Mouse (Mus musculus): ENCODE measurements at regions not wholly inside any gene's neighbourhood (a gene's known extent, or its start where the extent isn't known, plus 50 kb on each side); places are given as distances from the start of the nearest gene placed in this dataset.
A peak's percentile ranks its signal among the peaks of the same experiment; 100 is the strongest.

GRCm38 (mm10) chr1:151080510-151080980, 87.3 kb upstream of the Hmcn1 start:
- no peaks in the 10 kb centered on the region for H3K9me3 ChIP-seq (ENCODE audit: control insufficient read depth, low read length)
- H3K9ac ChIP-seq (ENCODE audit: low read length), result peak overlapping the region; percentile 36; the same call in 1 of the 2 replicates
- H3K4me3 ChIP-seq (ENCODE audit: control insufficient read depth in 1 of 2, insufficient read depth in 1 of 2, low read depth in 1 of 2, low read length in 2 of 2), result no peak overlapping the region
- no peaks in the 10 kb centered on the region for H3K36me3 ChIP-seq (ENCODE audit: control insufficient read depth, insufficient read depth, low read length)
- peaks cover 11 to 19% of the 10 kb centered on the region in 2 experiments for H3K4me1 ChIP-seq (ENCODE audit: control insufficient read depth in 2 of 2, insufficient read depth in 2 of 2, low read length in 2 of 2)
- no peak for ATAC-seq (ENCODE audit: insufficient number of reproducible peaks, insufficient read depth, low FRiP score, low read depth)
- H3K27ac ChIP-seq (replicated peaks in 1 of 2; ENCODE audit: control insufficient read depth in 1 of 2, insufficient read depth in 1 of 2, low read depth in 2 of 2, low read length in 2 of 2), result peak overlapping the region; percentile 57 to 68
- WGBS, result 42% methylated on average over 9 of the region's 9 CpGs
- no peaks in the 10 kb centered on the region for H3K27me3 ChIP-seq (ENCODE audit: control insufficient read depth, insufficient read depth, low read length)
- no peak overlapping the region for H3K4me2 ChIP-seq (ENCODE audit: low read length)

DNA sequence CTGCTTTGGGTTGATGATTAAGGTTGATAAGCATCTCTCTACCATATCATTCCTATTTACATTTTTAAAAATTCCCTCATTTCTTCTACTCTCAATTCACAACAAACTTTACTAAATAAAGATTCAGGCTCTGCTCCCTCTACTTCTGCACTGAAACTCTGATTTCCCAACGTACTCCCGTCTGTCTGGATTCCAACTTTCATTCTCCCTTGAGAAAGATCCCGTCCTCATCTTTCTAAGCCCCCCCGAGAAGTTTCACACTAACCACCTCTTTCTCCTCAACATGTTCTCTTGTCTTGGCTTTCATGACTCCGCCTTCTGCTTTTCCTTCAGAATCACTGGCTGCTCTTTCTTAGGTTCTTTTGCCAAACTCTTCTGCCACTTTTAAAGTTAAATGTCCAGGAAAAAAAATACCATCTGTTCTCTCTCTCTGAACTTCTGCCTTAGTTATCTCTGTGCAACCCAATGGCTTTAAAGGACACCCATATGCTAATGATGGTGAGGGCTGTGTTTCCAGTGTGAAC, 89.3 kb upstream of the Hmcn1 start:
- Histone ChIP-seq H3K4me2 (ENCODE audit: low read length) (no peak overlapping the region), H3K4me1 (ENCODE audit: control insufficient read depth in 2 of 2, insufficient read depth in 2 of 2, low read length in 2 of 2) (peaks cover 19 to 29% of the 10 kb centered on the region in 2 experiments), H3K27me3 (ENCODE audit: control insufficient read depth, insufficient read depth, low read length) (no peaks in the 10 kb centered on the region), H3K9ac (ENCODE audit: low read length) (no peak overlapping the region), H3K36me3 (ENCODE audit: control insufficient read depth, insufficient read depth, low read length) (no peaks in the 10 kb centered on the region), H3K4me3 (ENCODE audit: control insufficient read depth in 1 of 2, insufficient read depth in 1 of 2, low read depth in 1 of 2, low read length in 2 of 2) (no peak overlapping the region), H3K27ac (replicated peaks in 1 of 2; ENCODE audit: control insufficient read depth in 1 of 2, insufficient read depth in 1 of 2, low read depth in 2 of 2, low read length in 2 of 2) (no peak overlapping the region), H3K9me3 (ENCODE audit: control insufficient read depth, low read length) (no peaks in the 10 kb centered on the region)
- ATAC-seq (ENCODE audit: insufficient number of reproducible peaks, insufficient read depth, low FRiP score, low read depth), result no peak
- 87% methylated on average over 5 of the region's 5 CpGs for WGBS

DNA sequence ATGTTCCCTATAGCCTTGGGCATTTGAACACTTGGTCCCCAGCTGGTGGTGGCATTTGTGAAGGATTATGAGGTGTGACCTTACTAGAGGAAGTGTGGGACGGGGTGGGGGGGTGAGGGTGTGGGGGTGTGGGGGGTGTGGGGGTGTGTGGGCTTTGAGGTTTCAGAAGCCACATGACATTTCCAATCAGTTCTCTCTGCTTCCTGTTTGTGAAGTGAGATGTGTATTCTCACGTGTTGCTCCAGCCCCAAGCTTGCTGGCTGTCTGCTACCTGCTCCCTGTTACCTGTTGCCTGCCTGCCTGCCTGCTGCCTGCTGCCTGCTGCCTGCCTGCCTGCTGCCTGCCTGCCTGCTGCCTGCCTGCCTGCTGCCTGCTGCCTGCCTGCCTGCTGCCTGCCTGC, 90.6 kb upstream of the Hmcn1 start:
- H3K27me3 ChIP-seq (ENCODE audit: control insufficient read depth, insufficient read depth, low read length), result no peaks in the 10 kb centered on the region
- WGBS, result 64% methylated on average over 2 of the region's 2 CpGs
- H3K4me2 ChIP-seq (ENCODE audit: low read length), result no peak overlapping the region
- H3K27ac ChIP-seq (replicated peaks in 1 of 2; ENCODE audit: control insufficient read depth in 1 of 2, insufficient read depth in 1 of 2, low read depth in 2 of 2, low read length in 2 of 2), result no peak overlapping the region
- H3K36me3 ChIP-seq (ENCODE audit: control insufficient read depth, insufficient read depth, low read length), result no peaks in the 10 kb centered on the region
- H3K4me1 ChIP-seq (ENCODE audit: control insufficient read depth in 2 of 2, insufficient read depth in 2 of 2, low read length in 2 of 2), result peaks cover 19 to 29% of the 10 kb centered on the region in 2 experiments
- no peaks in the 10 kb centered on the region for H3K9me3 ChIP-seq (ENCODE audit: control insufficient read depth, low read length)
- no peak overlapping the region for H3K9ac ChIP-seq (ENCODE audit: low read length)
- ATAC-seq (ENCODE audit: insufficient number of reproducible peaks, insufficient read depth, low FRiP score, low read depth), result no peak
- no peak overlapping the region for H3K4me3 ChIP-seq (ENCODE audit: control insufficient read depth in 1 of 2, insufficient read depth in 1 of 2, low read depth in 1 of 2, low read length in 2 of 2)

DNA sequence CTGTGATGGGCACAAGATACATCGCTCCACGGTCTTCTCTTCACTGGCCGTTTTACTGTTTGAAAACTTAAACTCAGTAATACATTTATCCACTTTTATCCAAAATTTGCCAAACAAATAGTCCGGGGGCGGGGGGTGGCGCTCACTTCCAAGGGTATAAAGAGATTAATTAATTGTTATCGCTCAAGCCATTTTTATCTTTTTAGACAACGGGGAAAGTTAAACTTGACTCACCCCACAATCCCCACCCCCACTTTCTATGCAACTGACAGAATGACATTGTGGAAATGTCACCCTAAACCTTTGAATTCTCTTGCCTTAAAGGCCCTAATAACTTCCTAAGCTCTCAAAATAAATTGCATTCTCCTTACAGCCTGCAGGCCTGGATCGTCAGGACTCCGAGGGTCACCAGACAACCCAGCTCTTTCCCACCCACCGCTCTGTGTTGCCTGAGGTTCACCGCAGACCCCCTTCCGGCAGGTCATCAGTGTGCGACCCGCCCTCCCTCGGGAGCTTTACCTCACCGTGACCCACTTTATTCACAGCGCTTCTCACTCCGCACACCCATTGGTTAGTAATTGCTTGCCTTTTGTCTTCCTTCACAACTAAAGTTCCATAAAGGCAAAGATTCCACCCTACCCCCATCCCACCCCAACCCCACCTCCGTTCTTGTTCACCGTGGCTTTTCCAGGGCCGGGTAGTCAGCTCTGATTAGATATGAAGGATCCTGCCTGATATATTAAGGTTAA, 93.0 kb upstream of the Hmcn1 start:
- Histone ChIP-seq H3K4me3 (ENCODE audit: control insufficient read depth in 1 of 2, insufficient read depth in 1 of 2, low read depth in 1 of 2, low read length in 2 of 2) (no peak overlapping the region), H3K4me1 (ENCODE audit: control insufficient read depth in 2 of 2, insufficient read depth in 2 of 2, low read length in 2 of 2) (peaks cover 8 to 11% of the 10 kb centered on the region in 2 experiments; a peak in 3 of 4 replicates), H3K27me3 (ENCODE audit: control insufficient read depth, insufficient read depth, low read length) (no peaks in the 10 kb centered on the region), H3K9me3 (ENCODE audit: control insufficient read depth, low read length) (no peaks in the 10 kb centered on the region), H3K9ac (ENCODE audit: low read length) (no peak overlapping the region), H3K4me2 (ENCODE audit: low read length) (no peak overlapping the region), H3K27ac (replicated peaks in 1 of 2; ENCODE audit: control insufficient read depth in 1 of 2, insufficient read depth in 1 of 2, low read depth in 2 of 2, low read length in 2 of 2) (no peak overlapping the region), H3K36me3 (ENCODE audit: control insufficient read depth, insufficient read depth, low read length) (no peaks in the 10 kb centered on the region)
- WGBS, result 76% methylated on average over 22 of the region's 22 CpGs
- ATAC-seq (ENCODE audit: insufficient number of reproducible peaks, insufficient read depth, low FRiP score, low read depth), result no peak

DNA sequence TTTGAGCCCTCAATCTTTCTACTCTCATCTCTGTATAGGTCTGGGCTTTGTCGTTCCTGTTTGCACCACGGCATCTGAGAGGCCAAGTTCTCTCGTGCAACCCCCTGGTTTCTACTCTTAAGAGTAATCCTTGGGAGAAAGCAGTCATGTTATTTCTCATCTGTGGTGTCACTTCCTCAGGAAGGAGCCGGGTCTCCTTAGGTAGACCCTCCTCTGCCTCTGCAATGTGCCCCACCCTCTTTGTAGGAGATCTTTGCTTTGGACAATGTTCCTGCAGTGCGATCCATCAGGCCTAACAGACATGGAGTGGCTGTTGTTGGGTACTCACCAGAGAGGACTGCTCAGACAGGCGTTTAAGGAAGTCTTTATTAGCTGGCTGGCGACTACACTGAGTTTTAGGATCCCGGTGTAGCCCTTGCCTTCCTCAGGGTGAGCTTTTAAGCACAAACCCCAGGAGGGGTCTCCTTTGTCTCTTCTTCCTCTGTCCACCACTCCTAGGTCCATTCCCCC, 94.0 kb upstream of the Hmcn1 start:
- Histone ChIP-seq H3K4me2 (ENCODE audit: low read length) (no peak overlapping the region), H3K27ac (replicated peaks in 1 of 2; ENCODE audit: control insufficient read depth in 1 of 2, insufficient read depth in 1 of 2, low read depth in 2 of 2, low read length in 2 of 2) (no peak overlapping the region), H3K36me3 (ENCODE audit: control insufficient read depth, insufficient read depth, low read length) (no peaks in the 10 kb centered on the region), H3K4me1 (ENCODE audit: control insufficient read depth in 2 of 2, insufficient read depth in 2 of 2, low read length in 2 of 2) (peaks cover 8 to 11% of the 10 kb centered on the region in 2 experiments; a peak in 3 of 4 replicates), H3K9ac (ENCODE audit: low read length) (no peak overlapping the region), H3K4me3 (ENCODE audit: control insufficient read depth in 1 of 2, insufficient read depth in 1 of 2, low read depth in 1 of 2, low read length in 2 of 2) (no peak overlapping the region), H3K27me3 (ENCODE audit: control insufficient read depth, insufficient read depth, low read length) (no peaks in the 10 kb centered on the region), H3K9me3 (ENCODE audit: control insufficient read depth, low read length) (no peaks in the 10 kb centered on the region)
- 62% methylated on average over 8 of the region's 8 CpGs for whole genome bisulfite sequencing
- ATAC-seq (ENCODE audit: insufficient number of reproducible peaks, insufficient read depth, low FRiP score, low read depth), result no peak

GRCm38 (mm10) chr1:151087811-151088511, 94.4 kb upstream of the Gm47985 start:
- Histone ChIP-seq H3K4me1 (ENCODE audit: control insufficient read depth in 2 of 2, insufficient read depth in 2 of 2, low read length in 2 of 2) (peaks cover 8 to 11% of the 10 kb centered on the region in 2 experiments; a peak in 3 of 4 replicates), H3K27me3 (ENCODE audit: control insufficient read depth, insufficient read depth, low read length) (no peaks in the 10 kb centered on the region), H3K9me3 (ENCODE audit: control insufficient read depth, low read length) (no peaks in the 10 kb centered on the region), H3K9ac (ENCODE audit: low read length) (no peak overlapping the region), H3K36me3 (ENCODE audit: control insufficient read depth, insufficient read depth, low read length) (no peaks in the 10 kb centered on the region), H3K27ac (replicated peaks in 1 of 2; ENCODE audit: control insufficient read depth in 1 of 2, insufficient read depth in 1 of 2, low read depth in 2 of 2, low read length in 2 of 2) (no peak overlapping the region), H3K4me3 (ENCODE audit: control insufficient read depth in 1 of 2, insufficient read depth in 1 of 2, low read depth in 1 of 2, low read length in 2 of 2) (no peak overlapping the region), H3K4me2 (ENCODE audit: low read length) (no peak overlapping the region)
- no peak for ATAC-seq (ENCODE audit: insufficient number of reproducible peaks, insufficient read depth, low FRiP score, low read depth)
- 79% methylated on average over 14 of the region's 14 CpGs for WGBS

- no peaks in the 10 kb centered on the region for H3K9me3 ChIP-seq (ENCODE audit: control insufficient read depth, low read length)
- H3K27ac ChIP-seq (replicated peaks in 1 of 2; ENCODE audit: control insufficient read depth in 1 of 2, insufficient read depth in 1 of 2, low read depth in 2 of 2, low read length in 2 of 2), result no peak overlapping the region
- ATAC-seq (ENCODE audit: insufficient number of reproducible peaks, insufficient read depth, low FRiP score, low read depth), result no peak
- H3K9ac ChIP-seq (ENCODE audit: low read length), result no peak overlapping the region
- 79% methylated on average over 11 of the region's 11 CpGs for WGBS
- H3K4me2 ChIP-seq (ENCODE audit: low read length), result no peak overlapping the region
- no peaks in the 10 kb centered on the region for H3K27me3 ChIP-seq (ENCODE audit: control insufficient read depth, insufficient read depth, low read length)
- no peak overlapping the region for H3K4me3 ChIP-seq (ENCODE audit: control insufficient read depth in 1 of 2, insufficient read depth in 1 of 2, low read depth in 1 of 2, low read length in 2 of 2)
- peaks cover 8 to 11% of the 10 kb centered on the region in 2 experiments; a peak in 3 of 4 replicates for H3K4me1 ChIP-seq (ENCODE audit: control insufficient read depth in 2 of 2, insufficient read depth in 2 of 2, low read length in 2 of 2)
- H3K36me3 ChIP-seq (ENCODE audit: control insufficient read depth, insufficient read depth, low read length), result no peaks in the 10 kb centered on the region
These were observed 93.7 kb upstream of the Gm47985 start for GRCm38 (mm10) chr1:151088535-151089125.
